Mouse (Mus musculus): ENCODE data around the gene Pitpna. TPM values are rescaled to one million over a fixed set of nuclear protein-coding genes. Genes with fewer than 3 reads are reported as not detected.
A peak's percentile ranks its signal among the peaks of the same experiment; 100 is the strongest.

Pitpna gene
- total and polyA plus RNA-seq, 3 experiments = 67.8 to 709 (median 194) TPM

GRCm38 (mm10) chr11:75622588-75623329 lies 34.9 kb downstream of the Pitpna start:
- Histone ChIP-seq H3K27ac (ENCODE audit: control insufficient read depth, low read depth, low read length) (peak overlapping the region; percentile 75), H3K4me3 (ENCODE audit: control insufficient read depth in 1 of 2, insufficient read depth in 1 of 2, low read depth in 2 of 2, low read length in 2 of 2) (no peak overlapping the region), H3K9me3 (replicated peaks; ENCODE audit: insufficient read depth, low read length) (no peaks in the 10 kb centered on the region), H3K9ac (ENCODE audit: control insufficient read depth, low read depth, low read length, poor library complexity, severe bottlenecking) (peak overlapping the region; percentile 24), H3K79me2 (ENCODE audit: control insufficient read depth, insufficient read depth, low read length, poor library complexity) (no peaks in the 10 kb centered on the region; the same call in 1 of the 2 replicates), H3K4me1 (ENCODE audit: control insufficient read depth in 1 of 2, insufficient read depth in 2 of 2, low read length in 2 of 2) (peaks cover 20 to 25% of the 10 kb centered on the region in 2 experiments), H3K36me3 (ENCODE audit: control insufficient read depth in 1 of 2, insufficient read depth in 2 of 2, low read length in 2 of 2) (peaks cover 11 to 27% of the 10 kb centered on the region in 2 experiments), H3K27me3 (ENCODE audit: control insufficient read depth in 1 of 2, insufficient read depth in 2 of 2, low read length in 2 of 2) (no peaks in the 10 kb centered on the region)
- TF ChIP-seq HCFC1 (IDR thresholded peaks at IDR 0.05; ENCODE audit: low read depth, low read length) = peak; percentile 72
- peak; percentile 72; the same call in 1 of the 2 replicates for TF ChIP-seq ZMIZ1 (IDR thresholded peaks at IDR 0.05; ENCODE audit: low read depth, low read length)
- TF ChIP-seq RAD21 (IDR thresholded peaks at IDR 0.05; ENCODE audit: low read depth, low read length) = no peak
- TF ChIP-seq POLR2A (IDR thresholded peaks at IDR 0.05; ENCODE audit: control insufficient read depth in 1 of 2, insufficient read depth in 1 of 2, low read depth in 1 of 2, low read length in 2 of 2, poor library complexity in 1 of 2) = no peak
- TF ChIP-seq MEF2A (IDR thresholded peaks at IDR 0.05; ENCODE audit: extremely low read depth, insufficient replicate concordance, low read depth, low read length, poor library complexity, severe bottlenecking) = no peak
- TF ChIP-seq USF1 (IDR thresholded peaks at IDR 0.05; ENCODE audit: low read depth, low read length) = no peak
- no peak for TF ChIP-seq GABPA (IDR thresholded peaks at IDR 0.05; ENCODE audit: low read depth, low read length)
- 0 out of 2 replicates have a peak, but pooled peaks have one; percentile 48 for TF ChIP-seq JUND (IDR thresholded peaks at IDR 0.05; ENCODE audit: low read depth, low read length)
- peak; percentile 68 for TF ChIP-seq TAL1 (IDR thresholded peaks at IDR 0.05; ENCODE audit: low read length)
- TF ChIP-seq SIN3A (IDR thresholded peaks at IDR 0.05; ENCODE audit: low read length) = peak; percentile 95
- no peak for TF ChIP-seq MAZ (IDR thresholded peaks at IDR 0.05; ENCODE audit: low read depth, low read length)
- peak; percentile 77 to 78 for TF ChIP-seq EP300 (IDR thresholded peaks at IDR 0.05; ENCODE audit: low read depth in 1 of 2, low read length in 2 of 2)
- TF ChIP-seq ZKSCAN1 (IDR thresholded peaks at IDR 0.05; ENCODE audit: low read depth, low read length) = no peak
- peak; percentile 53 for TF ChIP-seq TBP (IDR thresholded peaks at IDR 0.05; ENCODE audit: low read depth, low read length)
- TF ChIP-seq MAFK (IDR thresholded peaks at IDR 0.05; ENCODE audit: borderline replicate concordance, low read depth, low read length) = 0 out of 2 replicates have a peak, but pooled peaks have one; percentile 20
- peak; percentile 91 for TF ChIP-seq ETS1 (IDR thresholded peaks at IDR 0.05; ENCODE audit: low read depth, low read length)
- TF ChIP-seq ELF1 (IDR thresholded peaks at IDR 0.05; ENCODE audit: low read depth, low read length) = peak; percentile 60; the same call in 1 of the 2 replicates
- no peak for TF ChIP-seq CTCF (IDR thresholded peaks at IDR 0.05 in 2 of 3, conservative IDR thresholded peaks at IDR 0.05 in 1 of 3; ENCODE audit: control insufficient read depth in 1 of 3, insufficient read depth in 1 of 3, low read depth in 2 of 3, low read length in 3 of 3, poor library complexity in 1 of 3, severe bottlenecking in 1 of 3)
- no peak; the same call in 1 of the 2 replicates for TF ChIP-seq MYB (IDR thresholded peaks at IDR 0.05; ENCODE audit: low read depth, low read length)
- no peak for TF ChIP-seq GATA1 (IDR thresholded peaks at IDR 0.05; ENCODE audit: low read depth, low read length)
- 0 out of 2 replicates have a peak, but pooled peaks have one; percentile 34 for TF ChIP-seq KAT2A (conservative IDR thresholded peaks at IDR 0.05; ENCODE audit: low read depth, low read length)
- no peak for TF ChIP-seq USF2 (IDR thresholded peaks at IDR 0.05; ENCODE audit: borderline replicate concordance in 1 of 2, insufficient read depth in 1 of 2, low read depth in 1 of 2, low read length in 2 of 2)
- peak; percentile 67; the same call in 1 of the 2 replicates for TF ChIP-seq MYC (IDR thresholded peaks at IDR 0.05; ENCODE audit: low read depth, low read length)
- TF ChIP-seq E2F4 (IDR thresholded peaks at IDR 0.05; ENCODE audit: borderline replicate concordance, low read depth, low read length) = no peak
- TF ChIP-seq TCF12 (IDR thresholded peaks at IDR 0.05; ENCODE audit: low read depth, low read length) = peak; percentile 80
- TF ChIP-seq RCOR1 (IDR thresholded peaks at IDR 0.05; ENCODE audit: low read depth, low read length) = peak; percentile 86
- 0 out of 2 replicates have a peak, but pooled peaks have one; percentile 25 for TF ChIP-seq ZNF384 (IDR thresholded peaks at IDR 0.05; ENCODE audit: low read depth, low read length)
- TF ChIP-seq NRF1 (IDR thresholded peaks at IDR 0.05; ENCODE audit: insufficient read depth, low read depth, low read length, poor library complexity, severe bottlenecking) = peak; percentile 69
- no peak for TF ChIP-seq POLR2AphosphoS5 (IDR thresholded peaks at IDR 0.05; ENCODE audit: borderline replicate concordance, low read depth, low read length)
- 0 out of 2 replicates have a peak, but pooled peaks have one; percentile 57 for TF ChIP-seq MAX (IDR thresholded peaks at IDR 0.05; ENCODE audit: low read length)
- TF ChIP-seq POLR2AphosphoS2 (IDR thresholded peaks at IDR 0.05; ENCODE audit: low read length) = 0 out of 2 replicates have a peak, but pooled peaks have one; percentile 25
- TF ChIP-seq MXI1 (IDR thresholded peaks at IDR 0.05; ENCODE audit: low read depth, low read length) = peak; percentile 88
- peak; percentile 90 for DNase-seq (ENCODE audit: low read depth, low spot score)

Data from MEL (cell line).